Mouse (Mus musculus) heart, adult 9 months (tissue): ENCODE measurements around the gene Unc13d.
"Not testable (repeated sequence)": the region's sequence is repeated elsewhere in the genome, so short reads cannot be mapped to it uniquely, and the experiment has no call there.

Experiments
- DNase-seq, 2 experiments: peaks; one replicate each; pipeline ENCODE4 v3.0.0; 2022; ENCODE audit warnings: low spot score in 2 of 2

Gene Unc13d

GRCm38 (mm10) chr11:116100839-116101238 is 23.1 kb upstream of the Unc13d start:
- DNase-seq, result no peak

- DNase-seq, result peak; percentile 94 to 95
Measured at GRCm38 (mm10) chr11:116100385-116100784, 22.6 kb upstream of the Unc13d start.

- no peak for DNase-seq
Measured at GRCm38 (mm10) chr11:116099462-116099861, 21.7 kb upstream of the Unc13d start.

DNA sequence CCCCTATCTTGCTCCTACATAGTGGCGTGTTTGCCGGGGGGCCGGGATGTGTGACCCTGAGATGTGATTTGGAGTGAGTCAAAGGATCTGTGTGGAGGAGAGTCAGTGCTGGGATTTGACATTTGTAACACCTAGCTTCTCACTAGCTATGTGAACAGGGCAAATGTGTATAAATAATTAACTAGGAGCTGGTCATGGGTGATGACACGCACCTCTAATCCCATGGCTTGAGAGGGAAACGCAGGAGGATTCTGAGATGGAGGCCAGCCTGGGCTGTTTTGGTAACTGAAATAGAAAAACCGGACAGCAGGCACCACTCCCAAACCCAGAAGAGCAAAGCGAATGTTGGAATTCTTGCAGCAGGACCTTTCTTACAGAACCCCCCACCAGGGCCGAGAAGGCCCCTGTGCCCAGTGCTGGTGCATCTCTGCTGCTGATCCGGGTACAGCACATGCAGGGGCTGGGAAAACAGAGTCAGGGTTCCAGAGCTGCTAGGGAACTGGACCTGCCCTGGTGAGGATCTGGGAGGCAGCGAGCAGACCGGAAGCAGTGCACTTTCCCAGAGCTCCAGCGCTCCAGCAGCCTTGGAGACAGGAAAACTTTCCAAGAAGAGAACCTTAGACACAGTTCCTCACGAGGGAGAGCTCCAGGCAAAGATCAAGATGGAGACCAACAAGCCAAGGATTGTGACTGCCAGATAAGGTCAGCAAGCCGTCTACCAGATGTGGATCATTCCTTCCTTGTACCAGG is 21.1 kb upstream of the Unc13d start:
- DNase-seq, result peak in 1 of 2 experiments; percentile 68

- no peak for DNase-seq
Measured at GRCm38 (mm10) chr11:116096213-116097108, 18.7 kb upstream of the Unc13d start.

DNA sequence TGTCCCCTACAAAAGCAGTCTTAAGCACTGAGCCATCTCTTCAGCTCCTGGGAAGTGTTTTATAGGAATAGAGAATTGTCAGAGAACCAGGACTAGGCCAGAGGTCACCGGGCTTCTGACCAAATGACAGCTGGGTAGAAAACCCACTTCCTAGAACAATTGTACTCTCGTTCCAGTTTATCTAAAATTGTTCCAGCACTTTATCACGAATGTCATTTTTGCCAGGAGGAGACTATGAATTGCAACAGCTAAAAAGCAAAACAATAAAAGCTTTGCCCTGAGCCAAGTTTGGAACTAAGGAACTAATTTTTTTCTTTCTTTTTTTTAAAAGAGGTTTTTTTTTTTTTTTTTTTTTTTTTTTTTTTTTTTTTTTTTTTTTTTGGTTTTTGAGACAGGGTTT is 17.8 kb upstream of the Unc13d start:
- DNase-seq, result peak; percentile 80 to 88

GRCm38 (mm10) chr11:116093771-116094565 is 16.2 kb upstream of the Unc13d start:
- DNase-seq, result peak in 1 of 2 experiments; percentile 64

GRCm38 (mm10) chr11:116092959-116093358 is 15.2 kb upstream of the Unc13d start:
- not testable (repeated sequence) for DNase-seq

- DNase-seq, result no peak
Measured at GRCm38 (mm10) chr11:116091591-116091990, 13.8 kb upstream of the Unc13d start.

- no peak for DNase-seq
Measured at GRCm38 (mm10) chr11:116089545-116089944, 11.8 kb upstream of the Unc13d start.

- peak in 1 of 2 experiments; percentile 58 for DNase-seq
Measured at GRCm38 (mm10) chr11:116088741-116089394, 11.1 kb upstream of the Unc13d start.

GRCm38 (mm10) chr11:116088188-116088587 is 10.4 kb upstream of the Unc13d start:
- DNase-seq, result no peak

DNA sequence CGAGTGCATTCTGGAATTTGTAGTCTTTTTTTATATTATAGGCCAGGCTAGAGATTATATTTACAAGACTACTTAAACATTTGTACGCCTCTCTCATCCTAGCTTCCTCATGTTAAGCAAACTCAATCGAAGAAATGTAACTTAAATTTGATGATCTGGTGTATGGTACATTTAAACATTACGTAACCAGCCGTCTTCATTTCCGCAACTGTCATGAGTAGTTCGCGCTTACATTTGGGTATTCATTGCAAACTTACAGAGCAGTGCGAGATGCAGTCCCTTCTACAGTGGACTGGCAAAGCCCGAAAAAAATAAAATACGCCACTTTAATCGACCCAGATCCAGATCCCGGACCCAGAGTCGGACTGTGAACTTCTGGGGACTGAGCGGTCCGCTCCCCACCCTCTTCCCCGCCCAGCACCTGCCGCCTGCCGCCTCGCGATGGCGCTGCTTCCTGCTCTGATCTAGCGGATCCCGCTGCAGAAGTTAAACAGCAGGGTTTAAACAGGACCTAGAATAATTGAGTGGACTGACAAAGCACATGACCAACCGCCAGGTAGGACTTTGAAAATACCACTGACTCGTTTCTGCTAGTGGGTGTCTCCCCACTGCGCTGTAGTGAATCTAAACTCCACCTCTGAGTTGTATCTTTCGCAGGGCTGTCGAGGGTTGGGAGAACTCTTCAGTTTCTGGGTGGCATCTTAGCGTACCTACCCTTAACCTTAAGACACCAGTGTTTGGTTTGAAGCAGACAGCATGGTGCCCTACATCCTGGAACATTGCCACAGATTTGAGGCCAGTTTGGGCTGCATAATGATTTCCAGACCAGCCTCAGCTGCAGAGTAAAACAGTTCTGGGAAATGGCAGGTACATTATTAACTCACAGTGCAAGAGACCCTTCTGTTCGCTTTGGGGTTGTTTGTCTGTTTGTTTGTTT is 9.7 kb upstream of the Unc13d start:
- peak; percentile 87 to 90 for DNase-seq

DNA sequence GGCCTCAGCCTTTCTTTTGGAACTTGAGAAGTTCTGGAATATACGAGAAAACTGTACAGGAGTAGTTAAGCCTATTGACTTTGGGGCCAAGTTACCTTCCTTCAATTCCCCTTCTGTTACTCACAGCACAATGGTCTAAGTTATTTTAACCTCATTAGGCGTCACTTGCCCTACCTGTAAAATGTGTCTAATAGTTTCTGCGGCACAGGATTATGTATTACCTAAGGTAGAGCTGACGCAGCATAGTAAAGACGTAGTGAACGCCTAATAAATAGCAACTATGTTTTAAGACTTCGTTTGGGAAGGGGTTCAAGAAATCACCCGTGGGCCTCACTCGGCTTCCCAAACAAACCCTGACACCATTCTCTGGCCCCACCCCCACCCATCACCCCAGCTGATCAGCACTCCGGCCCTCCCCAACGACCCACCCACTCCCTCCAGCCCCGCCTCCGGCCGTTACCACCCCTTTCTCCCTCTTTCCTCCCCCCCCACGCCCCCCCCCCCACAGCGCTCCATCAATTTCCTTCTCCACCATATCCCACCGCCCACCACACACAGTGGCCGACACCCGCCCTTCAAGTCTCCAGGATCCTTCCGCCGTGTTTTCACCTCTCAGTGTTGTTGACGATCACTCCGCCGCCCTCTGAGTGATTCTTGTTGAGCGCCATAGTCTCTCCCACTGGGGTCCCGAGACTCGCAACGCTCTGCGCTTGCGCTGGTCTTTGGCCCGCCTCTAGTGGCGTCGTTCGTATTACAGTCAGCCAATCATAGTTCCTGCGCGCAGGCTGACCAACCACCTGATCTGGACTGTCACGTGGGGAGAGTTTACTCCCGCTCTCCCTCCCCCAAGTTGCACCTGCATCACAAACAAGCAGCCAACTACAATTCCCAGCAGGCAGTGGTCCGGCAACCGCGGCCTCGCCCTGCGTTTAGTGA is 8.8 kb upstream of the Unc13d start, which contains the start of gene Wbp2:
TSS of gene Wbp2 (minus strand) at position 738 of the 936 bp plus-strand sequence.
- DNase-seq, result peak; percentile 99

GRCm38 (mm10) chr11:116084166-116084565 is 6.4 kb upstream of the Unc13d start:
- DNase-seq, result no peak

DNA sequence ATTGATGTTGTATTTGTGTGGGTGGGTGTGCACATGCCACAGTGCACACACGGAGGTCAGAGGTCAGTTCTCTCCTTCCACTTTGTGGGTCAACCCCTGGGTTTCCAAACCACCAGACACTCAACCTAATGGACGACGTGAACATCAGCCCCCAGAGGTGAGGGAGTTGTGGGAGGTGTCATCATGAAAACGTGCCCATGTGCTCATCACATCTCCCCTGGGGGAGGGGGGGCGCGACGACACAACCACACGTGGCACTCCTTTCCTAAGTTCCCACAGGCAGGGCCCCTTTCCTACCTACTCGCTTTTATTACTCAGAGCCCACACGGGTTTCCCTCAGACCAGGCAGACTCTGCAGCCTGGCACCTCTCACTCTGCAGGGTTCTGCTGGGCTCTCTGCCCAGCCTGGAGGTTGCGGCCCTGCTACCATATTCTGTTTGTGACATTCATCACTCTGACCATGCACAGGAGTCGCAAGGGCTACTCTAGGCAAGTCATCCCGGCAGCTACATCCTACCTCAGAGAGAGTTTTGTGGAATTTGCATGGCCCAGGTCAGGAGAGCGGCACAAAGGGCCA is 5.4 kb upstream of the Unc13d start:
- no peak for DNase-seq

- DNase-seq, result no peak
Measured at GRCm38 (mm10) chr11:116081081-116081480, 3.3 kb upstream of the Unc13d start.

GRCm38 (mm10) chr11:116079511-116079910 is 1.8 kb upstream of the Unc13d start:
- no peak for DNase-seq
